Mouse (Mus musculus) brain, embryonic 14.5 days (tissue): Measurements from ENCODE around the gene Fopnl. TPM values are rescaled to one million over a fixed set of nuclear protein-coding genes. Genes with fewer than 3 reads are reported as not detected.

Experiments
- DNase-seq: peaks from one replicate; pipeline ENCODE4 v3.0.0-alpha.2; 2011; ENCODE audit warnings: low read depth
- CTCF ChIP-seq: fragments of 200-500 bp; IDR thresholded peaks from 2 replicates; pipeline ENCODE4 v1.5.1; 2012; ENCODE audit warnings: inconsistent platforms, mild to moderate bottlenecking, moderate library complexity, borderline replicate concordance; ENCODE audit not compliant: insufficient read depth, insufficient read length; ENCODE audit errors: extremely low read depth
- POLR2A ChIP-seq: fragments of 200-500 bp; IDR thresholded peaks from 2 replicates; pipeline ENCODE4 v1.6.1; 2012; ENCODE audit warnings: mild to moderate bottlenecking, inconsistent platforms, borderline replicate concordance; ENCODE audit not compliant: poor library complexity, insufficient read depth, insufficient read length, severe bottlenecking; ENCODE audit errors: extremely low read depth
- polyA plus RNA-seq: library from polyadenylated mRNA; depleted of rRNA; stranded (reverse); fragments of >200 nt; gene quantifications from 2 replicates; pipeline ENCODE4 v1.2.3, GENCODE M21; 2012; rRNA removed

The Fopnl gene
- polyA plus RNA-seq, 1 experiment: 83.0 TPM

DNA sequence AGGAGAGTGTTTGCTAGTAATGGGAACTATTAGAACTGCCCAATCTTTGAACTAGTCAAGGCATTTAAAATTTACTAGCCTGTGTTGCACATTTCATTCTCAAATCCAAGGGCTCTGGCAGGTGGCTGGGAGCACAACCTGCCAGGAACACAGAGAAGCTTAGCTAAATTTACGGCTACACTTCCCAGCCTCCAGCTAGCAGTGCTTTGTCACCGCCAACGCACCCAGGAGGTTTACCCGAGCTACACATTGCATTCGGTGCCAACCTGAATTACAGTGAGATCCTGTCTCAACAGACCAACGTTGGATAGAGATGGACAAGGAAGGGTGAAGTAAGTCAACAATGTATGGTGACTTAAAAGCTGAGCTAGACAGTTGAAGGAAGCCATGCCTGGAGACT lies 54.0 kb downstream of the Fopnl start:
- TF ChIP-seq CTCF (no peak), POLR2A (no peak)

DNA sequence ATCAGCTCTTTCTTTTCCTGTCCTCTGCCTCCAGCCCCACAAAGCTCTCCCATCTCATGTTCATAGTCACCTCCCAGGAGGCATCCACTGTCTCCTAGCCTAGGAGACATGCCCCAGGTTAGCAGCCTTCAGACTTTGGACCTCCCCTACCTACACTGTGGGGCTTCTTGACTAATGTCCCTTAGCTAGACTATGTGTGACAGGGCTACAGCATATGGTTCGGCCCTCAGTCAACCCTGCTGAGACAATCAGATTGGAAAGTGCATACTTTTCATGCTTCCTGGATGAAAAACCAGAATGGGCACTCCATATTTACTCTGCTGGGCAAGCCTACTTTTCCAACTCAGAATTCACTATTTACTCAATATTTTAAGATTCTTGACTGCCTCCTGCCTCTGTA lies 54.8 kb downstream of the Fopnl start:
- DNase-seq: no peak
- no peak for TF ChIP-seq CTCF
- no peak for TF ChIP-seq POLR2A

More for the DNA sequence above, 54.0 kb downstream of the Fopnl start:
- no peak for DNase-seq

DNA sequence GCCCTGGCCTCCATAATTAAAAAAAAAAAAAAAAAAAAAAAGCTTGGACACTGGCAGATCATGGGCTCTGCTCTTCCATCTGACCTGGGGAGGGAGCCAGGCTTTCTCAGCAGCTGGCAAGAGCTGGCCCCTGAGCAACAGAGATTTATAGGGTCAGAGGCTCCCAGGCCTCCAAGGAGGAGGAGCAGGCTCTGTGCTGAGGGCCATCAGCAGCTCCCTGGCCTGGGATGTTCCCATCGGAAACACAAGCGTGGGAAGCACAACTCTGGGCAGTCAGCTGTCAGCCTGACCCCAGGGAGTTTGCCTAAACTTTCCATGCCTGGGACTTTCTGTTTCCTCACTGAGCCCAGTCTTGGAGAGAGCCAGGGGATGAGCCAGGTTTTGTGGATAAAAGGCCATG lies 58.3 kb downstream of the Fopnl start:
- no peak for TF ChIP-seq CTCF
- TF ChIP-seq POLR2A: no peak
- no peak for DNase-seq

DNA sequence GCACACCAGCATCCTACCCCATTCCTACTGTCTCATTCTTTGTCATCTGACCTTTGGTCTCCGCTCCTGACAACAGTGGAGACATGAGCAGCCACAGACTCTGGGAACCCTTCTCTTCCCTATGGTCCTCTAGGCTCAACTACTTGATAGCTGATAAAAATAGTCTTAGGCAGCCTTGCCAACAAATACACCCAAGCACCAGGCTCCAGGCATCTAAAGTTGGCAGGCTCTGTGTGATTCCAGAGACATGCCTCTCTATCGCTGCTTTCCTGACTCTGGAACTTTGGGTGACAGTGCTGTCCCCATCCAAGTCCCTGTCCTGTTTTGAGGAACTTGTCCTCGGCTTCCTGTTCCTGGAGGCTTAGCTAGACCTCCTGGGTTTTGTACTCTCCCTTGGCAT lies 63.6 kb downstream of the Fopnl start:
- no peak for DNase-seq
- TF ChIP-seq CTCF (no peak), POLR2A (no peak)

DNA sequence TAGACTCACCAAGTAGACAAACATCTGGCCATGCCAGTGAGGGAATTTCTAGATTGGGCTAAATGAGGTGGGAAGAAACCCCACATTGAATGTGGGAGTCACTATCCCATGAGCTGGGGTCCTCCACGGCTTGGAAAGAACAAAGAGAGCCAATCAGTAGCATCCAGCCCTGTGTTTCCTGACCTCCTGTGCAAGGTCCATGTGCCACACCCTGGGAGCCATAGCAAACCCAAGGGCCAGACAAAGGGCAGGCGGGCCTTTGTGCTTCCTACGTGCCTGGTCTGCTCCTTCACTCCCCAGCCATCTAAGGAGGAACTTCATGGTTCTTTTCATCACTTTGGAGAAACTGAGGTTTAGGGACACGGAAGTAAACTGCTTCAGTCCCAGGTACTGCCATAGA lies 64.3 kb downstream of the Fopnl start:
- TF ChIP-seq POLR2A: no peak
- TF ChIP-seq CTCF: no peak
- no peak for DNase-seq

DNA sequence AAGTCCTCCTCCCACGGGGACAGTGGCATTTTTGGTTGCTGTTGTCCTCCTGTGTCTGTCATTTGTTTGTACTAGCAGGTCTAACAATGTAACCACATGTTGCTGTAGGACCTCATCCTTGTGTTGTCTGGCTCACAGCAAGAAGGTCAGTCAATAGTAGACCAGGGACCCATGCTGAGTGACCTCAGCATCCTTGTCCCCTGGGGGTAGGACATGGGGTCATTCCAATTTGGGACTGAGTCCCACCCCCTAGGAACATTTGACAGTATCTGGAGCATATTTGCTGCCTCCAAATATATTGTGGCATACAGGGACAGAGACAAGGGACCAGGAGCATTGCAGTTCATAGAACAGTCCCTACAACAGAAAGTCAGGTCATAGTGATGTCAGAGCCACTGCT lies 67.3 kb downstream of the Fopnl start:
- no peak for TF ChIP-seq CTCF
- no peak for TF ChIP-seq POLR2A
- no peak for DNase-seq

Other genes starting within 250 kb of the Fopnl start
- gene Nde1, start 154.1 kb downstream of the Fopnl start, polyA plus RNA-seq: 35.9 and 53.5 TPM in 2 replicates
- gene Marf1, start 154.1 kb downstream of the Fopnl start, polyA plus RNA-seq: 17.9 and 26.6 TPM in 2 replicates
- 0.25 and 0.74 TPM in 2 replicates for gene Myh11, start 26.0 kb downstream of the Fopnl start, polyA plus RNA-seq
- 12.3 and 12.4 TPM in 2 replicates for gene Abcc1, start 44.2 kb upstream of the Fopnl start, polyA plus RNA-seq
- gene A630010A05Rik, start 244.9 kb upstream of the Fopnl start, polyA plus RNA-seq: not detected in 2 replicates